Mouse (Mus musculus) kidney, postnatal 10 days (tissue): ENCODE measurements around the gene Cd3e.

Source experiments
- DNase-seq: peaks from one replicate; pipeline ENCODE4 v3.0.0; 2021; ENCODE audit warnings: mixed read lengths

Gene Cd3e

DNA sequence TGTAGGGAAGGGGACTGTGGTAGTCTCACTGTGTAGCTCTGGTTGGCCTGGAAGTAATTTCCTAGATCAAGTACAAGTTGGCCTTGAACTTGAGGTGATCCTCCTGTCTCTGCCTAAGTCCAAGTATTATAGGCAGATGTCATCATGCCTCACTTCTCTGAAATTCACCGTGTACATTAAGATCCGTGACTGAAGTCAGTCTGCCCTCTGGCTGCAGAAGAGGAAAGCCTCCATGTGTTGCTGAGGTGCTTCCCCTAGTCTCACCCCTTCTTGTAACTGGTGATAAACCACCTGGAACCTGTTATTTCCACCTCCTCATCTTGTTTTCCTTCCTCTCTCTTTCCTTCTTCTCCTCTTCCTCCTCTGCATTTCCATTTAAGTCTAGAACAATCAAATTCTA, 5.5 kb upstream of the Cd3e start:
- DNase-seq = no peak

GRCm38 (mm10) chr9:45011291-45011690, 1.9 kb upstream of the Cd3e start:
- DNase-seq = no peak

GRCm38 (mm10) chr9:45010461-45010860, 1.0 kb upstream of the Cd3e start:
- no peak for DNase-seq

GRCm38 (mm10) chr9:45008342-45008741, 1.1 kb downstream of the Cd3e start:
- DNase-seq = no peak

GRCm38 (mm10) chr9:45007404-45007803, 2.0 kb downstream of the Cd3e start:
- DNase-seq = no peak

DNA sequence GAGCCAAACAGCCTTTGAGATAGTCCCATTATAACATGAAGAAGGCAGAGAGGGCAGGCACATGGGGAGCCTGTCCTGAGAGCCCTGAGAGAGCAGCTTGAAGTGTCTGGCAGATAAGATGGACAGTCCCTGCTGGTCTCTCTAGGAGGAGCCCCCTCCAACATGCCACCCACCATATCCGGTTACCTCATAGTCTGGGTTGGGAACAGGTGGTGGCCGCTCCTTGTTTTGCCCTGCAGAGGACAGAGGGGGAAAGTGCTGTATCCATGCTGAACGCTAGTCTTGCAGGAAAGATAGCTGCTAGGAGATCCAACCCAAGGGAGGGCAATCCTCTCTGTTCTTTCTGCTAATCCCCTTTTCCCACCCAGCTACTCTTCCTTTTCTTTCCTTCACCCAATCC, 9.2 kb downstream of the Cd3e start:
- no peak for DNase-seq

- DNase-seq = no peak
Measured at GRCm38 (mm10) chr9:44999776-45000175, 9.7 kb downstream of the Cd3e start.

DNA sequence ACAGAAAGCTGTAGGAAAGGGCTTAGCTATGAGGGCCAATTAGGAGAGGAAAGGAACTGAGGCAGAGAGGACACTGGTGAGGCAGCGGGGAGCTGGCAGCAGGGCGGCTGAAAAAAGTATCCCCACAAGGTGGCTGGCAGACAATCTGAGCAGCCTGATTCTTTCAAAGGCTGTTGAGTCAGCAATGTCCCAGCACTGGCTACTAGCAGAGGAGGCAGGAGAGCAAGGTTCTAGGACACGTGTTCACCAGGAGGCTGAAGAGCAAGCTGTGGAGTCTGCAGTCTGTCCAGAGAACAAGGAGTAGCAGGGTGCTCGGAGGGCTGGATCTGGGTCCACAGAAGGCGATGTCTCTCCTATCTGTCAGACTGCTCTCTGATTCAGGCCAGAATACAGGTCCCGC, 10.3 kb downstream of the Cd3e start:
- peak; percentile 37 for DNase-seq

DNA sequence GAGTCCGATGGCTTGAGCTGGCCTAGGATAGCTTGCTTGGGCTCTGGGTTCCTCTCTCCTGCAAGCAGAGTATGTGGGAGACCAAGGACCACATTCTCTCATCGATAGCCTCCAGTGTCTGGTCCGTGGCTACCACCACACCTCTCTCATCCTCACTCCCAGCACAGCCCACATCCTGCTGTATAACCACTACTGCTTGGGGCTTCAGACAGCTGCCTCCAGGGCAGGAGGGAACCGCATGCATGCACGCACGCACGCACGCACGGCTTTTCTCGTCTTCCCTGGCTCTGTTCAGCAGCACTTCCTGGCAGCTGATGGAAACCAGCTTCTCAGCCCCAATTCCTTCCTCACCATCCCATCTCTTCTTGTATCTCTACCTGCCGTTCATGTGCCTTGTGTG, 11.3 kb downstream of the Cd3e start:
- DNase-seq = no peak

DNA sequence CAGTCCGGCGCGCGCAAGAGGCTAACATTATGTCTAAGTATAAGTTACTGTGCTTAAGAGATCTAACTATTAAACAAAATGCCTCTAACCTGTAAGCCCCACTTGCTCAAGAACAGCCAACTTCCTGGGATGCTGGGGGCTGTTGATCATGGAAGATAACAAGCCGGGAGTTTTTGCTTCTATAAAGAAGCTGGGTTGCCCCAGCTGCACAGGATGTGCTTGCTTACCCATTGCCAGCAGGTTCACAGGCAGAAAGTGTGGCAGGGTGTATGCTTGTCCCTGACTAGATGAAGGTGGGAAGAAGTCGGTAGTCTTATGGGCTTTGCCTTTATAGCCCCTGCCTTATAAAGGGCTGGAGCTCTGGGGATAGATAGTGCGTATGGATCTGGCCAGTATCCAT, 12.8 kb downstream of the Cd3e start:
- no peak for DNase-seq

- no peak for DNase-seq
Measured at GRCm38 (mm10) chr9:44994962-44995361, 14.5 kb downstream of the Cd3e start.

DNA sequence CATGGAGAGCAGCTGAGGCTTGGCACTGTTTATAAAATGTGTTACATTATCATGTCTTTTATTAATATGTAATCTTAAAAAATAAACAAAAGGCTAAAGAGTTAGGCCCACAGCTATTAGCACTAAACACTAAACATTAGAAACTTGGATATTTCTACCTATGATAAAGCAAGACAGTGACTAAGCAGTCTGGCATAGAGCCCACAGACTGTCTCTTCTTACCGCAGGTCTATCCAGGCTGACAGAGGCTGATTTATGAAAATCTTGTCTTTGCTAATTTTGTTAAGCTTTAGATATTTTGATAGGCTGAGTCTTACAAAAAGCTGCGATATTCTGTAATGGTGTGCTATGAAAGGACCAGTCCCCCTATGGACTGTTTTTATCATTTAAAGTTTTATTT, 16.2 kb downstream of the Cd3e start:
- DNase-seq = no peak

DNA sequence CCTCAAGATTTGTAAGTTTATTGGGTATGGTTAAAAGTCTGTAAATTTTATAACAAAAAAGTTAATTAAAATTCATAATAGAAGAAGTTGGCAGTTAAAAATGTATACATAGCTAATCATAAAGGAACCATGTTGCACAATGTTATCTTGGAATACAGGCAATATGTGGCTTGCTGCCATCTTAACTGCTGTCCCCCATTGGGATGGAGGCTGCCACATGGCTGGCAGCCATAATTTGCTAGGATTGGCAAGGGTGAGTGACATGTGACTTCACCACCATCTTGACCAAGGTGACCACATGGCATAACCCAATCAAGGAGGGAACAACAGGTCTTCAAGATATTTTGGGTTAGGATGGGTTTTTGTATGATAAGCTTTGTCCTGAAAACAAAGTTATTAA, 17.2 kb downstream of the Cd3e start:
- DNase-seq = no peak

DNA sequence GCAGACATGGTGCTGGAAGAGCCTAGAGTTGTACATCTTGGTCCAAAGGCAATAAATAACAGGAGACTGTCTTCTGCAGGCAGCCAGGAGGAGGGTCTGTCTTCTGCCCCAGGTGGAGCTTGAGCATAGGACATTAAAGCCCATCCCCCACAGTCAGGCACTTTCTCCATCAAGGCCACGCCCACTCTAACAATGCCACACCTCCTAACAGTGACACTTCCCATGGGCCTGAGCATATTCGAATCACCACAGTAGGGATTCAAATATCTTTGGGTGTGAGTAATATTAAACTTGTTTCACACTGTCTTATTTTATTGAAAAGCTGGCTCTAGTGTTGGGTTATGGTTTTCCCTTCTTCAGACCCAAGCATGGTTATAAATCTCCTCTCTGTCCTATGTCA, 17.6 kb downstream of the Cd3e start:
- DNase-seq = no peak

GRCm38 (mm10) chr9:44986976-44987375, 22.5 kb downstream of the Cd3e start:
- DNase-seq = no peak

- no peak for DNase-seq
Measured at GRCm38 (mm10) chr9:44986242-44986781, 23.1 kb downstream of the Cd3e start.

GRCm38 (mm10) chr9:44985721-44986161, 23.7 kb downstream of the Cd3e start:
- DNase-seq = no peak

GRCm38 (mm10) chr9:44983001-44983400, 26.4 kb downstream of the Cd3e start:
- DNase-seq = no peak

GRCm38 (mm10) chr9:44982531-44982930, 26.9 kb downstream of the Cd3e start:
- no peak for DNase-seq

GRCm38 (mm10) chr9:44982081-44982480, 27.3 kb downstream of the Cd3e start:
- no peak for DNase-seq

- DNase-seq = no peak
Measured at GRCm38 (mm10) chr9:44981676-44982075, 27.8 kb downstream of the Cd3e start, which contains the start of gene Cd3d. Cd3d (plus strand) TSS chr9:44981786.

- DNase-seq = no peak
Measured at GRCm38 (mm10) chr9:44981104-44981503, 28.3 kb downstream of the Cd3e start.

GRCm38 (mm10) chr9:44980242-44980641, 29.2 kb downstream of the Cd3e start, which contains the start of gene Cd3g:
Cd3g (minus strand) TSS chr9:44980431.
- DNase-seq = no peak

DNA sequence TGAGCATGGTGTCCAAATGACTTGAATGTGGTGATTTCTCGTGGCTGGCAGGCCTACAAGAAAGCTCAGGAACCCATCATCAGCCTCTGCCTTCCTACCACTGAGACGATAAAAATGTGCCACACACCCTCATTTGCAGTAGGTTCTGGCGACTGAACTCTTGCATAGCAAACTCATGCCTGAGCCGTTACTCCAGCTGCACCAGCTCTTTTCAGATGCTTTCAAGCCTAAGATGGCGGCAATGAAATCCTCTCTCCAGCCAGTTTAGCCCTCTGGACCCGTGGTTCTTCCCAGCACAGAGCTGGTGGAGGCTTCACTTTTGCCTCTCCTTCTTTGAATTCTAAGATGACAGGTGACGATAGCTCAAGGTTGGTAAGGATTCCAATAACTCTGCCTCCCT, 29.6 kb downstream of the Cd3e start:
- DNase-seq = no peak

GRCm38 (mm10) chr9:44977813-44978212, 31.6 kb downstream of the Cd3e start:
- no peak for DNase-seq

DNA sequence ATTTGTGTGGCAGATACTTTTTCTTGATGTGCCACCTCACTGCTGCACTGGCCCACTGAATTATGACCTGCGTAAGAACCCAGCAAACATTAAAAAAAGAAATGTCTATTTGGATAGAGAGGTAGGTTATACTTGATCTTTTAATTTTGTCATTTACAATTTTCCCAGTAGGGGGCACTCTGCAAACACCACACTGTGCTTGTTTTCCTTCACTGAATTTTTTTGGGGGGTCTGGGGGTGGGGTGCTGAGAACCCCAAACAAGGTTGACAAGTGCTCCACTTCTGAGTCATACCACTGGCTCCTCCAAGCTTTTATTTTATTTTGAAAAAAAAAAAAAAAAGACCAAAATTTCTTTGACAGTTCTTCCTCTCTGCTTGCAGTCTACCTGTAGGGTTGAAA, 40.0 kb downstream of the Cd3e start:
- no peak for DNase-seq
